Mouse (Mus musculus) spleen, adult 2 months (tissue): ENCODE measurements around the gene Pank4.

Experiments used
- CTCF ChIP-seq: fragments of 200-500 bp; IDR thresholded peaks from 2 replicates; pipeline ENCODE4 v1.5.1; 2011; ENCODE audit warnings: mild to moderate bottlenecking, inconsistent platforms; ENCODE audit not compliant: insufficient read depth, insufficient read length, insufficient replicate concordance; ENCODE audit errors: extremely low read depth
- POLR2A ChIP-seq: fragments of 200-500 bp; IDR thresholded peaks from 2 replicates; pipeline ENCODE4 v1.6.1; 2011; ENCODE audit warnings: low read depth, low read length, inconsistent platforms

GRCm38 (mm10) chr4:154956604-154957003, 7.3 kb upstream of the Pank4 start:
- TF ChIP-seq CTCF (no peak), POLR2A (no peak)
